Mouse (Mus musculus): ENCODE results near the gene Eif4enif1.
A peak's percentile ranks its signal among the peaks of the same experiment; 100 is the strongest.
"Not testable (repeated sequence)": the region's sequence is repeated elsewhere in the genome, so short reads cannot be mapped to it uniquely, and the experiment has no call there.

The Eif4enif1 gene

DNA sequence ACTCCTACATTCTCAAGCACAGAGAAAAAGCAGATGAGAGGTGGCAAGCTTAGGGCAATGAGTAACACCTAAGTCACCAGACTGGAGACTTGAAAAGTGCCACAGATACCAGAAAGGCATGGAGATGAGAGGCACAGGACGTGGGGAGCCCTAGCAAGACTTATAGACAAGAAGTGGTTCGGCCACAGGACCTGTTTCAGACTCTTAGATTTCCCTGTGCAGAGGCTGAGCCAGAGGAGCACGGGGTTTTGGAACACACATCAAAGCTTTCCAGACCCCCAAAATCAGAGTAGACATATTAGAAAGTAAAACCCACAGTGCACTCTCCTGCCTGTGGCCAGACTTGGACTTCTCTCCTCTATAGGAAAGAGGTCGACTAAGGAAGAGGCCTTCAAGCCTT lies 20.9 kb upstream of the Eif4enif1 start:
- peak; percentile 49 for DNase-seq (ENCODE audit: low spot score)

GRCm38 (mm10) chr11:3181971-3182370 lies 20.2 kb upstream of the Eif4enif1 start:
- DNase-seq (ENCODE audit: low spot score): not testable (repeated sequence)

GRCm38 (mm10) chr11:3182707-3183106 lies 19.5 kb upstream of the Eif4enif1 start:
- not testable (repeated sequence) for DNase-seq (ENCODE audit: low spot score)

DNA sequence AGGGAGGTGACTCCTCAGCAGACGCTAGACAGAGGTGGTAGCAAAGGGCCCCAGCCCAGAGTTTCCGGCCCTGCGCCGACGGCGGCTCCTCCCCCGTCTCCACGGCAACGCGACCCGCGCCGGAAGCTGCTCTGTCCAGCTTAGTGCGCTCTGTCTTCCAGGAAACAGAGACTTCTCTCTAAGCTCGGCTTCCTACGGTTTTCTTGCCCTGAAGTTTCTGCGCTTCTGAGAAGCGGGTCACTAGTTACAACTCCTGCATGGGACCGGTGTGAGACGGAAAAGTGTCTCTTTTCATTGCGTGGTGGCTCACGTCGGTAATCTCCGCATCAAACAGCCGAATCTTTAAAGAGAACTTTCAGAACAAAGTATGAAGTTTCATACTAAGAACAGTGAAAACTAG lies 8.8 kb upstream of the Eif4enif1 start, which contains the start of gene Sfi1:
Sfi1 (minus strand) TSS at position 101 of the 400 bp plus-strand sequence.
- no peak for DNase-seq (ENCODE audit: low spot score)

GRCm38 (mm10) chr11:3200636-3201035 lies 1.6 kb upstream of the Eif4enif1 start:
- DNase-seq (ENCODE audit: low spot score): not testable (repeated sequence)

DNA sequence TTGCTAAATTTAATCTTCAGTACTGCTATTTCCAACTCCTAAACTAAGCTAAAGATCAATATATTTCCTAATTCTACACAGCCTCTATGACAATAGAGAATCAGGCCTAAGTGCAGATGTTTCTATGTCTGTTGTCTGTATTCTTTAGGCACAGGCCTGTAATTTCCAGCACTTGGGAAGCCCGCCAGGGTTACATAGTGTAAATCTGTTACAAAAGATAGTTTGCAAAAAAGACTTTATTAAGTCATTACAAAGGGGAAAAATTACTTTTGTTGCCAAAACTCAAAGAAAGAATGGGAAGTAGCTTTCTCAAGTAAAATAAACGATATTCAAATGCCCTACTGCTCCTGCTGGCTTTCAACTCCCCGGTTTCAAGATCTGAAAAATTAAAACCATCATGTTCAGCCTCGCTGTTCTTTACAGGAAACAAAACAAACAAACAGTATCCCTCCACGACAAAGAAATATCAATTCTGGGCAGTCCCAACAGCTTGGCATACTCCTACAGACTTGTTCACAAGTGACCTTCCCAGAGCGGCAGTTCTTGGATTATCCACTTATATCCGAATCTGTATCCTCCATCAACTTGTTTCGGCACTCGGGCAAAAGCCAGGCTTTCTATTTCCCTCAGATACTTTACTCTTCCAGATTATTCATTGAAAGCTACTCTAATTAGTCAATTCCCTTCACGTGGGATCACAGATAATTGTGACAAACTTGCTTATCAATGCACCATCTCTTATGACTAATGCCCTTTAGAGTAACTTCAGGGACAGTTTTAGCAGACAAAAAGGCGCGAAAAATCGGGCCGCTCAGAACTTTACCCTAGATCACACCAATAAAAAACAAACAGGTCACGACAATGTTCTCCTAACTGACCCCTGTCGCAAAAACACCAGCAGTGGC lies 614 bp upstream of the Eif4enif1 start:
- DNase-seq (ENCODE audit: low spot score): no peak

GRCm38 (mm10) chr11:3202781-3203441 lies 719 bp downstream of the Eif4enif1 start:
- no peak for DNase-seq (ENCODE audit: low spot score)

- no peak for DNase-seq (ENCODE audit: low spot score)
Observed at GRCm38 (mm10) chr11:3203771-3204170, 1.6 kb downstream of the Eif4enif1 start.

DNA sequence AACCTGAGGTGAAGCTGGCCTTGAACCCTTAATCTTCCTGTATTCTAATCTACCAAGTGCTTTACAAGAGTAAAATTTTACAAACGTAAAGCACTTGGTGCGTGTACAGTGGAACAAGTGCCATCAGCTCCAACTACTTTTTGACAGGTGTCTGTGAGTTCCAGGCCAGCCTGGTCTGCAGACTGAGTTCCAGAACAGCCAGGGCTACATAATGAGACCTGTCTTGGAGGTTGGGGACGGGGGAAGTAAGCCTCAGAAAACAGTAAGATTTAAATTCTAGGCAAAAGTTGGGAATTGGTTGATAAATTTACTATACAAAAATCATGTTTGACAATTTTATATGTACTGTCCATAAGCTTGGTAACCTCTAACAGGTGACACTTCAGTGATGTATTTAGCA lies 3.0 kb downstream of the Eif4enif1 start:
- no peak for DNase-seq (ENCODE audit: low spot score)

- DNase-seq (ENCODE audit: low spot score): no peak
Observed at GRCm38 (mm10) chr11:3206783-3207182, 4.6 kb downstream of the Eif4enif1 start.

- DNase-seq (ENCODE audit: low spot score): no peak
Observed at GRCm38 (mm10) chr11:3212526-3212925, 10.3 kb downstream of the Eif4enif1 start.

GRCm38 (mm10) chr11:3223105-3223504 lies 20.9 kb downstream of the Eif4enif1 start:
- DNase-seq (ENCODE audit: low spot score): no peak

DNA sequence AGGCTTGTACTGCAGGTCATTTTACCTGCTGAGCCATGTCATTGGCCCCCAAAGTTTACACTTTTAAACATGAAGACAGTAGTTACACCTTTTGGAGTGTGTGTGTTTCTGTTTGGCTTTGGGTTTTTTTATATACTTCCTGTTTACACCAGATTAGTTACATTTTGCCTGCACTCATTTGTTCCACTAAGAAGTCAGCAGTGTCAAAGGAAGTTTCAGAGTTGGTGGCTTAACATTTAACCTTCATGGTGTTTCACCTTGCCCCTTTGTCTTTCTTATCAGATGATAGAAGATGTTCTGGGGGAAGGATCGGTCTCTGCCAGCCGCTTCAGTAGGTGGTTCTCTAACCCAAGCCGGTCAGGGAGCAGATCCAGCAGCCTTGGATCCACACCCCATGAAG lies 24.9 kb downstream of the Eif4enif1 start:
- DNase-seq (ENCODE audit: low spot score): no peak

- DNase-seq (ENCODE audit: low spot score): no peak
Observed at GRCm38 (mm10) chr11:3232248-3232647, 30.1 kb downstream of the Eif4enif1 start.

- no peak for DNase-seq (ENCODE audit: low spot score)
Observed at GRCm38 (mm10) chr11:3233704-3234103, 31.5 kb downstream of the Eif4enif1 start.

- no peak for DNase-seq (ENCODE audit: low spot score)
Observed at GRCm38 (mm10) chr11:3235277-3235676, 33.1 kb downstream of the Eif4enif1 start.

GRCm38 (mm10) chr11:3242395-3242794 lies 40.2 kb downstream of the Eif4enif1 start:
- DNase-seq (ENCODE audit: low spot score): no peak

DNA sequence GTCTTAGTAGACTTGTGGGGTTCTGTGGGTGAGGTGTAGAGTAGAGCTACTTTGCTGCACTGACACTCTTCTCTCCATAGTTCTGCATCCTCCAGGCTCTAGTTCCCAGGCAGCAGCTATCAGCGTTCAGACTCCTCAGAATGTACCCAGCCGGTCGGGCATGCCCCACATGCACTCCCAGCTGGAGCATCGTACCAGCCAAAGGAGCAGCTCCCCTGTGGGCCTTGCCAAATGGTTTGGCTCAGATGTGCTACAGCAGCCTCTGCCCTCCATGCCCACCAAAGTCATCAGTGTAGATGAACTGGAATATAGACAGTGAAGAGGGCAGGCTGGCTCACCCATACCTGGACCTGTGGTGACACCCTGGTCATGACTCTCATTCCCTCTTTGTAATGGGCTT lies 41.6 kb downstream of the Eif4enif1 start:
- DNase-seq (ENCODE audit: low spot score): no peak

- DNase-seq (ENCODE audit: low spot score): no peak
Observed at GRCm38 (mm10) chr11:3247387-3247786, 45.2 kb downstream of the Eif4enif1 start.

GRCm38 (mm10) chr11:3259537-3259936 lies 57.3 kb downstream of the Eif4enif1 start:
- DNase-seq (ENCODE audit: low spot score): no peak

DNA sequence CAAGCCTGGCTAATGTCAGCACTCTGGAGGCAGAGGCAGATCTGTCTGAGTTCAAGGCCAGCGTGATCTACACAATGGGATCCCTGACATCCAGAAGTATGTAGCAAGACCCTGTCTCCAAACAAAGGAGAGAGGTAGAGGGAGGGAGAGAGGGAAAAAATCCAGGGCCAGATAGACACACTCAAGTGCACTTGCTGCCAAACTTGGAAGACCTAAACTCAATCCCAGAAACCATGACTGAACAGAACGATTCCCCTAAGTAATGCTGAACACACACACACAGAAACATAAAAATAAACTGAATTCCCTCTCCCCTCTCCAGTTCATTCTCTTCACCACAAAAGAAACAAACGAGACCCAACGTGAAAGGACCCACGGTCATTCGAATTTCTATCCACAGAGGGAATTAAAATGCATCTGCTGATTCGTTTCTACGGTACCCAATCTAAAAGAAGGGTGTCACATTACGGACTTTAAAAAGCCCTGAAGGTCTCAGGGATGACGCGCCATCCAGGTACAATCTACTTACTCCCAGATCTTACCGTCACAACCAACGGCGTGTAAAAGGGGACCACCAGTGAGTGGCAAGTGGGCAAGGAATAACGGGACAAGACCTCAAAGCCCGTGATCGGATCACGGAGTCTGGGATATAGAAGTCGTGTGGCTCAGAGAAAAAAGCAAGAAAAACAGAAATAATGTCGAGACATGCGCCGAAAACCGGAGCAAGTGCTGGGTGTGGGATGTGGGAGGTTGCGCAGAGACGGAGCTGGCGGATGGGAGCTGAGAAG lies 63.3 kb downstream of the Eif4enif1 start:
- no peak for DNase-seq (ENCODE audit: low spot score)

DNA sequence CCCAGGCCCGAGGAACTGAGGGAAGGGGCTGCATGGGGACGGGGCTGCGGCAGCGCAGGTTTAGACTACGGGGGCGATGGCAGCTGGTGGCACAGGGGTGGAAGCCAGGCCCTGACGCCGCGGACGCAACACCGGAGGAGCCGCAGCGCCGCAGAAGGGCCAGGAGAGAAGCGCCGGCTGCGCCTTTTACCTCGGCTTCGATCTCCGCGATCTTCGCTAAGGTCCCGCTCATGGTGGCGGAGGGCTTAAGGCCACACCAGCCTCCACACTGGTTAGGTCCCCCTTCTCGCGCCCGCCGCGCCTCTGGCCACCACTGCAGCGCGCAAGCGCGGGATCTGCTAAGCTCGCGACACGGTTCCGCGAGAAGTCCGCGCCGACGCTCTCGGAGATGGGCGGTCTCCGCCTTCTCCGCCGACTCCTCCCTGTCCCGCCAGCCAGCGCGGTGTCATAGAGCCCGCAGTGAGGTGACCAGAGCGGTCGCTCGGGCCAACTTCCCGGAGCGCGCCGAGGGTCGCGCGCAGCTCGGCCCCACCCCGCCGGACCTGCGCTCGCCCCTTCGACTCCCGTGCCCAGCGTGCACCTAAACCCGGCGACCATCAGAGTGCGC lies 64.0 kb downstream of the Eif4enif1 start, which contains the start of gene Drg1:
Drg1 (minus strand) TSS at position 337 of the 607 bp plus-strand sequence.
- peak; percentile 76 for DNase-seq (ENCODE audit: low spot score)
